Mouse (Mus musculus) MEL (cell line): Measurements from ENCODE around the gene Syne2.

Experiments
- CTCF ChIP-seq, 3 experiments: IDR thresholded peaks in 2 of 3; conservative IDR thresholded peaks in 1 of 3; 2 replicates each; pipeline ENCODE4 v1.5.1; 2011 to 2012; ENCODE audit warnings: low read length in 3 of 3, low read depth in 2 of 3, mild to moderate bottlenecking in 2 of 3, improper control_type of control experiment in 1 of 3, inconsistent platforms in 1 of 3, mixed read lengths in 1 of 3, moderate library complexity in 1 of 3; ENCODE audit not compliant: control insufficient read depth in 1 of 3, insufficient read depth in 1 of 3, poor library complexity in 1 of 3, severe bottlenecking in 1 of 3
- GATA1 ChIP-seq: IDR thresholded peaks from 2 replicates; pipeline ENCODE4 v1.6.1; 2011; ENCODE audit warnings: low read depth, low read length, improper control_type of control experiment
- HCFC1 ChIP-seq: IDR thresholded peaks from 2 replicates; pipeline ENCODE4 v1.6.1; 2012; ENCODE audit warnings: low read depth, mild to moderate bottlenecking, inconsistent platforms, low read length, improper control_type of control experiment, moderate library complexity

- TF ChIP-seq CTCF (IDR thresholded peaks at IDR 0.05 in 2 of 3, conservative IDR thresholded peaks at IDR 0.05 in 1 of 3; ENCODE audit: control insufficient read depth in 1 of 3, insufficient read depth in 1 of 3, low read depth in 2 of 3, low read length in 3 of 3, poor library complexity in 1 of 3, severe bottlenecking in 1 of 3), result peak; percentile 82 to 93 (median 87)
- TF ChIP-seq GATA1, result no peak
- no peak for TF ChIP-seq HCFC1
Observed at GRCm38 (mm10) chr12:75951328-75951727, 133.4 kb downstream of the Syne2 start.
